Mouse (Mus musculus): ENCODE data around the gene Tor3a. TPM values are rescaled to one million over a fixed set of nuclear protein-coding genes. Genes with fewer than 3 reads are reported as not detected.

Gene Tor3a
- polyA plus RNA-seq, 1 experiment from 2014 or later, result 4.0 TPM

DNA sequence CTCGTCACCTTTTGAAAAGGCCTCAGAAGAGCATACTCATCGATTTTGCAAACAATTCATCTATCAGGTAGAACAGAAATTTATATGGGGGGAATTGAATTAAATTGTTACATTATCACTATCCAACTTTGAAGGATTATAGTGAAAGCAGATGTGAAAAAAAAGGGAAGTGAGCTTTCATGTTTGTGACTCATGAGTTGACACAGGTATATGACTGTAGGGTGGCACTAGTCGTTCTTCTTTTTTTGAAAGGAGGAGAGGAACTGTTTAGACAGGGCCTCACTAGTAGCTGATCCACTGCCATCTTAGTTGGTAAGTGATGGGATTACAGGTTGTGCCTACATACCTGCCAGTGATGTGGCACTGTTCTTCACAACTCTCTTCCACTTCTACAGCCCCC lies 34.5 kb upstream of the Tor3a start:
- Histone ChIP-seq H3K4me3 (ENCODE audit: low read depth, low read length) (no peak overlapping the region), H3K9ac (ENCODE audit: low read length) (no peak overlapping the region), H3K4me2 (ENCODE audit: low read depth) (no peak overlapping the region), H3K27ac (ENCODE audit: low read depth, low read length) (no peak overlapping the region), H3K9me3 (ENCODE audit: control insufficient read depth, low read length) (no peaks in the 10 kb centered on the region), H3K4me1 (ENCODE audit: control insufficient read depth, insufficient read depth, low read length) (peaks cover 2% of the 10 kb centered on the region; the same call in 1 of the 2 replicates), H3K27me3 (ENCODE audit: control insufficient read depth, insufficient read depth, low read length) (no peaks in the 10 kb centered on the region), H3K36me3 (ENCODE audit: control insufficient read depth, insufficient read depth, low read length) (0 out of 2 replicates have a peak, but pooled peaks cover under 1% of the 10 kb centered on the region)
- 87% methylated on average over 3 of the region's 3 CpGs for WGBS
- ATAC-seq (ENCODE audit: insufficient read depth, low FRiP score, low TSS enrichment) (no peak), DNase-seq (ENCODE audit: low spot score) (no peak)

DNA sequence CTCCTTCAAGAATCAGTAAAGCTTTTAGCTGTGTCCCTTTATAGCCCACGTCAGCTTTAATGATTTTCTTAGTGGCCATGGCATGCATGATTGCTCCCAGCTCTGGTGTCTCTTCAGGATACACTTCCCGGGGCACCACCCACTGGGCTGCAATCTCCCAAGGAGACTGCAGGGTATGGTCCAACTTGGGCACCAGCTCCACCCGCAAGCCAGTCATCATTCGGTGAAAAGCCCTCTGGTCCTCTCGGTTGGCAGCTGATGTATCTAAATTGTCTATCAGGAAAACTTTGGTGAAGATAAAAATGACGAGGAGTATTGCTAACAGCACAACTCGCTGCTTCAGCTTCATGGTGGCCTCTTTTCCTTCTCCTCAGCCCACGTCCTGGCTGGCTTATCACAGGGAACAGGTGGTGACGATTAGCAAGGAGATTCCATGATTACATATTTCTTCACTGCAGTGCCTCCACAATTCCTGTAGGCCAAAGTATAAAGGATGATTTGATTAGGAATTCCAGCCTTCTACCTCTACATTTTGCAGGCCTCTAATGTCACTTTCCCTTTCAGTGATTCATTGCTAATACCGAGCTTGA lies 31.6 kb upstream of the Tor3a start:
- 88% methylated on average over 10 of the region's 10 CpGs for WGBS
- Histone ChIP-seq H3K27ac (ENCODE audit: low read depth, low read length) (no peak overlapping the region), H3K9me3 (ENCODE audit: control insufficient read depth, low read length) (no peaks in the 10 kb centered on the region), H3K36me3 (ENCODE audit: control insufficient read depth, insufficient read depth, low read length) (peaks cover 6% of the 10 kb centered on the region), H3K9ac (ENCODE audit: low read length) (no peak overlapping the region), H3K4me2 (ENCODE audit: low read depth) (no peak overlapping the region), H3K4me3 (ENCODE audit: low read depth, low read length) (no peak overlapping the region), H3K4me1 (ENCODE audit: control insufficient read depth, insufficient read depth, low read length) (peaks cover 2% of the 10 kb centered on the region; the same call in 1 of the 2 replicates), H3K27me3 (ENCODE audit: control insufficient read depth, insufficient read depth, low read length) (no peaks in the 10 kb centered on the region)
- no peak for DNase-seq (ENCODE audit: low spot score)
- no peak for ATAC-seq (ENCODE audit: insufficient read depth, low FRiP score, low TSS enrichment)

DNA sequence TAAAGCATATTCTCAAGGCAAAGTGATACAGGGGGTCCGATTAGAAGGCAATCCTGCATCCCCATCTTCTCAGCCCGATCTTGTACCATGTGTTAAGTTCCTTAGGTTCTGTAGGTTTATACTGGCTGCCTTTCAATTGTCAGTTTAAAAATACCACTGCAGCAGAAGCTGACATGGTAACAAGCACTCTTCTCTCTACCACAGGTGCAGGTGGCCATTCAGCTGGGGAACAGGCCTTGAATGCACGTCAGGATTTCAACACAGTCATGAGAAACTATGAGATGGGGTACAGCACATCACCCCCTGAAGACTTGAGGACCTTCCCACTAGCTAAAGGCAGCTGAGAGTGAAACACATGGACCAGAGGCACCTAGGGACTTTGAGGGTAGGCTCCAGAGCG lies 29.3 kb upstream of the Tor3a start:
- Histone ChIP-seq H3K4me3 (ENCODE audit: low read depth, low read length) (no peak overlapping the region), H3K27ac (ENCODE audit: low read depth, low read length) (no peak overlapping the region), H3K4me2 (ENCODE audit: low read depth) (no peak overlapping the region), H3K4me1 (ENCODE audit: control insufficient read depth, insufficient read depth, low read length) (no peaks in the 10 kb centered on the region), H3K27me3 (ENCODE audit: control insufficient read depth, insufficient read depth, low read length) (no peaks in the 10 kb centered on the region), H3K9ac (ENCODE audit: low read length) (no peak overlapping the region), H3K9me3 (ENCODE audit: control insufficient read depth, low read length) (no peaks in the 10 kb centered on the region), H3K36me3 (ENCODE audit: control insufficient read depth, insufficient read depth, low read length) (peaks cover 8% of the 10 kb centered on the region)
- DNase-seq (ENCODE audit: low spot score) (no peak), ATAC-seq (ENCODE audit: insufficient read depth, low FRiP score, low TSS enrichment) (no peak)
- 96% methylated on average over 4 of the region's 4 CpGs for WGBS

DNA sequence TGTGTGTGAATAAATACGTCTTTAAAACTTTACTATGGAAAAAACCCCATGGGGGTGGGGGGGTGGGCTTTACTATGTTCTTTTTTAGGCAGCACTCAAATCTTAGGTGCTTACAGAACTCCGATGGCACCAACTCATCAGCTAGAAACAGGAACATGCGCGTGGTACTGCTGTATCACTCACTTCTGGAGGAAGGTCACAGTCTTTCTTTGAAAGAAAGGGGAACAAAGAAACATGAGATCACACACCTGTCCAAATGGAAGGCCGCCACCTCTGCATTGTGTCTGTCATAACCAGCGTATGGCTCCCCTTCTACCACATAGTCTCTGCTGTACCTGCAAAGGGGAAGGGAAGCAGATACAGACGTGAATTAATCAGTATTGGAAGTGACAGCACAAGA lies 28.0 kb upstream of the Tor3a start:
- Histone ChIP-seq H3K27me3 (ENCODE audit: control insufficient read depth, insufficient read depth, low read length) (no peaks in the 10 kb centered on the region), H3K4me2 (ENCODE audit: low read depth) (no peak overlapping the region), H3K27ac (ENCODE audit: low read depth, low read length) (no peak overlapping the region), H3K4me1 (ENCODE audit: control insufficient read depth, insufficient read depth, low read length) (no peaks in the 10 kb centered on the region), H3K36me3 (ENCODE audit: control insufficient read depth, insufficient read depth, low read length) (peaks cover 10% of the 10 kb centered on the region), H3K9me3 (ENCODE audit: control insufficient read depth, low read length) (no peaks in the 10 kb centered on the region), H3K4me3 (ENCODE audit: low read depth, low read length) (no peak overlapping the region), H3K9ac (ENCODE audit: low read length) (no peak overlapping the region)
- no peak for ATAC-seq (ENCODE audit: insufficient read depth, low FRiP score, low TSS enrichment)
- DNase-seq (ENCODE audit: low spot score), result no peak
- 95% methylated on average over 7 of the region's 7 CpGs for WGBS

DNA sequence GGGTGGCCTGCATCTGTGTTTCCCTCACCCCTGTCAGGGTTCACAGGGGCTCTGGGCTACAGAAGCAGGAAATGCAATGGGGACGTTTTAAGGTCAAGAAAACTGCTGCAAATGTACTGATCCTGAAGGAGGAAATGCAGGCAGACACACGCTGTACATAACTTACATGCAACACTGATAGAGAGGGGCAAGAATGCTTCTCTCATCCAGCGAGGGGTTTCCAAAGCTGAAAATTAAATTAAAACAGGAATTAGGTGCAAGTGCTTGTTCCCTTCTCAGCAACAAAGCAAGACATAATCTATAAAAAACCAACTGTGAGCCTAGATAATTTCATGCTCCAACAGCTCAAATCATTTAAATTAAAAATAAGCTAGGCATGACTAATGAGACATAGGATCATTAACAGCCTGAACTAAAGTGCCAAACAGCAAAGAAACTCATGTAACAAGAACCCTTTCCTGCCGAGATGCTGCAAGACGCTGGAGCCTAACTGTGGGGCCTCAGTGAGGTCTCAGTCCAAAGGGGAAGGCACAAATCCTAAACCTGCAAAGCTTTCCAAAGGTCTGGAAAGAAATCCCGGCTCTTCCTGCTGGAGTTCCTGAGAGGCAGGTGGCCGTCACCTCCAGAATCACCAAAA lies 12.0 kb upstream of the Tor3a start:
- Histone ChIP-seq H3K4me1 (ENCODE audit: control insufficient read depth, insufficient read depth, low read length) (no peaks in the 10 kb centered on the region), H3K4me3 (ENCODE audit: low read depth, low read length) (no peak overlapping the region), H3K4me2 (ENCODE audit: low read depth) (no peak overlapping the region), H3K9me3 (ENCODE audit: control insufficient read depth, low read length) (no peaks in the 10 kb centered on the region), H3K9ac (ENCODE audit: low read length) (no peak overlapping the region), H3K27ac (ENCODE audit: low read depth, low read length) (no peak overlapping the region), H3K36me3 (ENCODE audit: control insufficient read depth, insufficient read depth, low read length) (peaks cover 3% of the 10 kb centered on the region; the same call in 1 of the 2 replicates), H3K27me3 (ENCODE audit: control insufficient read depth, insufficient read depth, low read length) (no peaks in the 10 kb centered on the region)
- 80% methylated on average over 7 of the region's 7 CpGs for whole genome bisulfite sequencing
- ATAC-seq (ENCODE audit: insufficient read depth, low FRiP score, low TSS enrichment) (no peak), DNase-seq (ENCODE audit: low spot score) (no peak)

DNA sequence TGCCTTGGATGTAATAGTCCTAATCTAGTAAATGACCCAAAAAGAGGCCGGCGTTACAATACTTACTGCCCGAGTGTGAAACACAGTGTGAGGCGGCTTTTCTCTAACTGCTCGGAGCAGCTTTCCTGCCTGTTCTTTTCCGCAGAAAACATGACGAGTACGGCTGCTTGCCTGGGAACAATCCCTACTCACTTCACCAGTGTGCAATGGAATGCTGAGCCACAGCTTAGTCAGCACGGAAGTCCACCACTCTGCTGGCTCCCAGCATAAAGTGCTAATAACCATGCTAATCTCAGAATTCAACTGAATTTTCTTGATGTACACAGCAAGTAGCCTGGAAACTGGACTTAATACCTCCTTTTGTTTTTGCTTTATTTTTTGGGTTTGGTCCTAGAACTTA lies 5.4 kb upstream of the Tor3a start:
- no peaks in the 10 kb centered on the region for H3K36me3 ChIP-seq (ENCODE audit: control insufficient read depth, insufficient read depth, low read length)
- no peaks in the 10 kb centered on the region for H3K9me3 ChIP-seq (ENCODE audit: control insufficient read depth, low read length)
- no peak overlapping the region for H3K27ac ChIP-seq (ENCODE audit: low read depth, low read length)
- DNase-seq (ENCODE audit: low spot score), result no peak
- WGBS, result 80% methylated on average over 9 of the region's 9 CpGs
- no peak overlapping the region for H3K9ac ChIP-seq (ENCODE audit: low read length)
- H3K4me3 ChIP-seq (ENCODE audit: low read depth, low read length), result no peak overlapping the region
- H3K27me3 ChIP-seq (ENCODE audit: control insufficient read depth, insufficient read depth, low read length), result no peaks in the 10 kb centered on the region
- no peaks in the 10 kb centered on the region for H3K4me1 ChIP-seq (ENCODE audit: control insufficient read depth, insufficient read depth, low read length)
- no peak for ATAC-seq (ENCODE audit: insufficient read depth, low FRiP score, low TSS enrichment)
- no peak overlapping the region for H3K4me2 ChIP-seq (ENCODE audit: low read depth)

DNA sequence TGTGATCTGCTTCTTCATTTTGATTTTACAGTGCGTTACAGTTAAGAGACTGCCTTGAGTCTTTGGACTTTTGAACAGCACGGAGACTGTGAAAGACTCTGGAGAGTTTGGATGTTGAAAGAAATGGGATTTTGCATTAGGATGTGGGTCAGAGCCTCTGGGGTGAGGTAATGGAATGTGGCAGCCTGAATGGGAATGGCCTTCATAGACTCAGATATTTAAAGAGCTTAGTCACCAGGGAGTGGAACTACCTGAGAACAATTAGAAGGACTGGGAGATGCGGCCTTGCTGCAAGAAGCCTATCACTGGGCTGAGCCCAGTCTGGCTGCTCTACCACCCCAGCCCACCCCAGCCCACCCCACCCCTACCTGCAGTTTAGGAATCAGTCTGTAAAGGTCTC lies 3.1 kb upstream of the Tor3a start:
- WGBS, result 86% methylated on average over 3 of the region's 3 CpGs
- no peaks in the 10 kb centered on the region for H3K9me3 ChIP-seq (ENCODE audit: control insufficient read depth, low read length)
- H3K4me2 ChIP-seq (ENCODE audit: low read depth), result no peak overlapping the region
- no peak overlapping the region for H3K9ac ChIP-seq (ENCODE audit: low read length)
- no peak overlapping the region for H3K27ac ChIP-seq (ENCODE audit: low read depth, low read length)
- ATAC-seq (ENCODE audit: insufficient read depth, low FRiP score, low TSS enrichment) (no peak), DNase-seq (ENCODE audit: low spot score) (no peak)
- peaks cover 3% of the 10 kb centered on the region; the same call in 1 of the 2 replicates for H3K4me1 ChIP-seq (ENCODE audit: control insufficient read depth, insufficient read depth, low read length)
- no peaks in the 10 kb centered on the region for H3K36me3 ChIP-seq (ENCODE audit: control insufficient read depth, insufficient read depth, low read length)
- H3K4me3 ChIP-seq (ENCODE audit: low read depth, low read length), result no peak overlapping the region
- no peaks in the 10 kb centered on the region for H3K27me3 ChIP-seq (ENCODE audit: control insufficient read depth, insufficient read depth, low read length)

DNA sequence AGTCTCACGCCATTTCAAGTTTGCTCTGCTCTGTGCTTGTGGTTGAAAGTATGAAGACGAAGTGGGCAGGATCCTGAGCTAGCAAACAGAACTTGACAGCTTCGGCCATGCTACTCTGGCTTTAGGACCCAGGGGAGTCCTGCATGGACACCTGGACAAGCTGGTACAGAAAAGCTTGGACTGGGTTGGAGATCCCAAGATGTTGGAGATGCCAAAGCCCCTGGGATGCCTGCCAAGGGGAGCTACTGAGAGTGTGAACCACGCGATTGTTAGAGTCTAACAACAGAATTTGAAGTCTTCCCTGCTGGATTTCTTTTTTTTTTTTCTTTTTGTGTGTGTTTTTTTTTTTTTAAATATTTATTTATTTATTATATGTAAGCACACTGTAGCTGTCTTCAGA lies 2.4 kb upstream of the Tor3a start:
- 89% methylated on average over 5 of the region's 5 CpGs for WGBS
- no peaks in the 10 kb centered on the region for H3K9me3 ChIP-seq (ENCODE audit: control insufficient read depth, low read length)

DNA sequence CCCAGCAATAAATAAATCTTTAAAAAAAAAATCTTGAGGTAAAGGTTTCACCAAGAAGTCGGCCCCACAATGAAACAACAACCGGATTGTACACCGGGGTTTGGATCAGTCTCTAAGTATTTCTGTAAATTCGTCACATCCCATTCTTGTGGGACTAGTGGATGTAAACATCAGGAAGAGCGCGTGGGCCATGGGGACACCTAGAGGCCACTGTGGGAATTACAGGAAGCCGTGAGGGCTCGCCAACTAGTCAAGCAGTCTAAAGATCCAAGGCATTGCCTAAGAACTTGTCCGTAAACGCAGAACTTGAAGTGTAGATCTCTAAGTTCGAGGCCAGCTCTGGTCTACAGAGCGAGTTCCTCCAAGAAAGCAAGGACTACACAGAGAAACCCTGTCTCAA lies 2.0 kb upstream of the Tor3a start:
- Histone ChIP-seq H3K4me2 (ENCODE audit: low read depth) (no peak overlapping the region), H3K9me3 (ENCODE audit: control insufficient read depth, low read length) (no peaks in the 10 kb centered on the region), H3K36me3 (ENCODE audit: control insufficient read depth, insufficient read depth, low read length) (no peaks in the 10 kb centered on the region), H3K4me1 (ENCODE audit: control insufficient read depth, insufficient read depth, low read length) (peaks cover 3% of the 10 kb centered on the region; the same call in 1 of the 2 replicates), H3K4me3 (ENCODE audit: low read depth, low read length) (no peak overlapping the region), H3K27me3 (ENCODE audit: control insufficient read depth, insufficient read depth, low read length) (no peaks in the 10 kb centered on the region), H3K9ac (ENCODE audit: low read length) (no peak overlapping the region), H3K27ac (ENCODE audit: low read depth, low read length) (no peak overlapping the region)
- DNase-seq (ENCODE audit: low spot score), result peak; percentile 78
- ATAC-seq (ENCODE audit: insufficient read depth, low FRiP score, low TSS enrichment), result no peak
- 37% methylated on average over 12 of the region's 12 CpGs for WGBS

More for the DNA sequence above, 2.4 kb upstream of the Tor3a start:
- Histone ChIP-seq H3K36me3 (ENCODE audit: control insufficient read depth, insufficient read depth, low read length) (no peaks in the 10 kb centered on the region), H3K4me3 (ENCODE audit: low read depth, low read length) (no peak overlapping the region), H3K4me1 (ENCODE audit: control insufficient read depth, insufficient read depth, low read length) (peaks cover 3% of the 10 kb centered on the region; the same call in 1 of the 2 replicates), H3K27ac (ENCODE audit: low read depth, low read length) (no peak overlapping the region), H3K27me3 (ENCODE audit: control insufficient read depth, insufficient read depth, low read length) (no peaks in the 10 kb centered on the region), H3K9ac (ENCODE audit: low read length) (no peak overlapping the region), H3K4me2 (ENCODE audit: low read depth) (no peak overlapping the region)
- DNase-seq (ENCODE audit: low spot score) (no peak), ATAC-seq (ENCODE audit: insufficient read depth, low FRiP score, low TSS enrichment) (no peak)
